Mouse (Mus musculus): Measurements from ENCODE around the gene Tmco4. TPM values are rescaled to one million over a fixed set of nuclear protein-coding genes. Genes with fewer than 3 reads are reported as not detected.

Tmco4 gene
- total RNA-seq, 1 experiment from 2014 or later = 22.1 TPM

DNA sequence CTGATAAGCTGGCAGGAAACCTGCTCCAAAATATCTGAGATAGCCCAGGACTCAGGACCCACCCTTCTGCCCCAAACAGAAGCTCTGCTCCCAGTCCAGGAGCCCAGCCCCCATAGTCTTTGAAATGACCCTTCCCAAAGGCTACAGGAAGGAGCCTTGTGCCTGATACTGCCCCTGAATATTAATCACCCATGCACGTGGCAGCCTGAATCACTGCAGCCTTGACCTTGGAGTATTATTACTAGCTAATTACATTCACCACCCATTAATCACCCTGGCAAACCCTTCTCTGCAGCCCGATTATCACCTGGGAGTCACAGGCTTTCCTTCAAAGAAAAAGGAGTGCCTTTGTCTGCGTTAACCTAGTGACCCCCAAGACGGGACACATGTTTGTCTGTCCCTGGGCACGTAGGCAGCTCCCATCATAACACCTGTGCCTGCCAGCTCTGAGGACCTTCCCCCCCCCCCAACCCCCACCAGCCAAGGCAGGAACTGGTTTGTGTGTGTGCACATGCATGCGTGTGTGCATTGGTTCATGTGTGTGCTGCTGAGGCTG, 35.4 kb downstream of the Tmco4 start:
- ATAC-seq (ENCODE audit: extremely low read depth, insufficient number of reproducible peaks, low FRiP score, poor library complexity, severe bottlenecking) = no peak

DNA sequence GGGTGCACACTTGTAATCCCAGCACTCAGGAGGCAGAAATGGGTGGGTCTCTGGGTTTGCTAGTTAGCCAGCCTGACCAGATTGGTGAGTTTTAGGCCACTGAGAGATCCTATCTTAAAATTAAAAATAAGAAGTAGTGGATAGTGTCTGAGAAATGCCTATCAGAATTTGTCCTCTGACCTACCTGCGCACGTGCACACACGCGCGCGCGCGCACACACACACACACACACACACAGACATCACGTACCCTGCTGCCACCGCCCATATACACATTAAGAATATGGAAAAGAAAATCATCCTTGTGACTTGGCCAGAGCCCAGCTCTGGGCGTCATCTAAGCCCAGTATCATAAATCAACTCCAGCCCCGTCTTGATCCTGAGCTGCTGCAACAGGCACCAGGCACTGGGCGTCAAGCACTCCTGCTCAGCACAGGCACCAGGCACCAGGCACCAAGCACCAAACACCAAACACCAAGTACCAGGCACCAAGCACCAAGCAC, 38.6 kb downstream of the Tmco4 start:
- no peak for ATAC-seq (ENCODE audit: extremely low read depth, insufficient number of reproducible peaks, low FRiP score, poor library complexity, severe bottlenecking)

DNA sequence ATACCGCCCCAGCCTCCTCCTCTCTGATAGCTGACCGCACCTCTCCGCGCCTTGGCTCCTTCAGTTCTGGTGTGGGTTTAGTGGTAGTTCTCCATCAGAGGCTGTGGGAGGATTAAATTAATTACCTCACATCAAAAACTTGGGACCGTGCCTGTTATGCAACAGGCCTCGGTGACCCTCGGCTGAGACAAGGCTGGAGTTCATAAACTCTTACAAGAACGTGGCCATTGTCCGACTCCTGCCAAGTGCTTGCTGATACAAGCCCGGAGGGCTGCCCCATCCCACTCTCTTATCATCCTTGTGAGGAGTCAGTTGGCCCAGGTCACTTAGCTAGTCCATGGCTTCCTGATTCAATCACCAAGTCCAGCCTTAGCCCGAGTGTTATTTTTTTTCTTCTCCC, 40.6 kb downstream of the Tmco4 start:
- no peak for ATAC-seq (ENCODE audit: extremely low read depth, insufficient number of reproducible peaks, low FRiP score, poor library complexity, severe bottlenecking)

DNA sequence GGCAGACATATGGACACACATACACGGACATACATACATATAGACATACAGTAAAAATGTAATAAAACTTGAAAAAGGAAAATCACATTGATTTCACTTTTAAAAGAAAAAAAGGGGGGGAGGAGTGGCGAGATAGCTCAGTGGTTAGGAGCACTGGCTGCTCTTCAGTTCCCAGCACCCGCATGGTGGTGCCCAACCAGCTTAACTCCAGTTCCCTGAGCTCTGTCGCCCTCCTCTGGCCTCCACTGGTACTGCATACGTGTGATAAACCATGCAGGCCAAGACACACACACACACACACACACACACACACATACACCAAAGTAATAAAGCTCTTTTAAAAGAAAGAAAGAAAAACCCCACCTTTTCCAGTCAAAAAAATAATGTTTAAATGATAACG, 42.1 kb downstream of the Tmco4 start:
- no peak for ATAC-seq (ENCODE audit: extremely low read depth, insufficient number of reproducible peaks, low FRiP score, poor library complexity, severe bottlenecking)

DNA sequence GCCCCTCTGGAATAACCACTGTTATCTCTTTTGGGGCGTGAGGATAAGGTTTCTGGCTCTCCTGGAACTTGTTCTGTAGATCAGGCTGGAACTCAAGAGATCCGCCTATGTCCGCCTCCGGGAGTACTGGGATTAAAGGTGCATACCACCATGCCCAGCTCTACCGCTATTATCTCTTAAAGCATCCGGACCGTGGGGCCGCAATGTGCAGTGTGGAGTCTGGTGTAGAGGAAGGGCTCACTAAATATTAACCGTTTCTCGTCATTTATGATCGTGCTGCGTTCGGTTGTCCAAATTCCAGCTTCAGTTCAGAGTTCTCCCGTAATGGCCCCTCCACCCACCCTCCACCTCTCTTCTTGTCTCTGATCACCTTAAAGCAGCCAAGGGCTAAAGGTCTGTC, 45.7 kb downstream of the Tmco4 start:
- ATAC-seq (ENCODE audit: extremely low read depth, insufficient number of reproducible peaks, low FRiP score, poor library complexity, severe bottlenecking) = no peak

DNA sequence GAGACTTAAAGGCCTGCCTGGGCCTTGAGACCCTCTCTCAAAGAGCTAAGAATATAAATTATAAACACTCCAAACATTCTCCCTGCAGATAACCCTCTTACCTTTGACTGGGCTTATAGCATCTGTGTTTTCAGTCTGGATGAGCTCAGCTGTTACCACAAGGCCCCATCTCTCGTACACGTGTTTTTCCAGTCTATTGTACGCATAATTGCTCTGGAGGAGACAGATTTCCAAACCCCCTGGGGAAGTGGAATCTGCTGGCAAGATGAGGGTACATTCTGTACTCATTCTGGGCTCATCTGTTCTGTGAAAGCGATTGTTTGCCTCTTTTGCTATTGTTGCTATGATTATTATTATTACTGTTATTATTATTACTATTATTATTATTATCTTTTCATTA, 46.3 kb downstream of the Tmco4 start:
- no peak for ATAC-seq (ENCODE audit: extremely low read depth, insufficient number of reproducible peaks, low FRiP score, poor library complexity, severe bottlenecking)

DNA sequence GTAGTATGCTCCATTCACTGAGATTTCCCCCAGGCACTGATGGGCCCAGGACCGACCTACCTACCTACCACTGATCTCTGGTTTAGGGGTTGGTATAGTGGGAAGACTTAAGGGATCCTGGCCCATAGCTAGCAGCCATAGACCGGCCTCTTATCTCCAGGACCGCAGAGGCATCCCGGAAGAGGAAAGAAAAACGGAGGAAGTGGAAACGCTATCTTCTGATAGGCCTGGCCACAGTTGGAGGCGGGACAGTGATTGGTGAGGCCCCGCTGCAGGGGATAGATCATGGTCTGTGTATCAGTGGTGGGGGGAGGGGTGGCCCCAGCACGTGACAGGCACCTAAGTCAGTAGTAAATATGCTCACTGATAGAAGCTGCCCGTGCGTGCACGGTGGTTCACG, 46.7 kb downstream of the Tmco4 start:
- no peak for ATAC-seq (ENCODE audit: extremely low read depth, insufficient number of reproducible peaks, low FRiP score, poor library complexity, severe bottlenecking)

DNA sequence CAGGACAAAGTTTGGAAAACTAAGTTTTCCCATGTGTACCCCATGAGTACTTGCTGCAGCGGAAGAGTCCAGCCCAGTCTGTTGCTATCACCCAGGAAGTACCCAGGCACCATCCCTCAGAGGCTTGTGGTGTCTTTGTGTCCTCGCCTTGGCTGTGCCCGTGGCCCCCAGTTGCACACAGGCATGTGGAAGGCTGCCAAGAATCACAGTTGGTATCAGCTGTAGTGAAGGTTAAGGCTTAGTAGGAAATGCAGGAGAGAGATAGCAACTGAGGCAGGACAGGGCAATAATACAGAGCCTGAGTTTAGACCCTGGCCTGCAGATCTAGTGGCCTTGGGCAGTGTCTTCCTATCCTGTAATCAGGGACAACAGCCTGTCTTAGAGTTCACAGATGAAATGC, 47.7 kb downstream of the Tmco4 start:
- no peak for ATAC-seq (ENCODE audit: extremely low read depth, insufficient number of reproducible peaks, low FRiP score, poor library complexity, severe bottlenecking)

DNA sequence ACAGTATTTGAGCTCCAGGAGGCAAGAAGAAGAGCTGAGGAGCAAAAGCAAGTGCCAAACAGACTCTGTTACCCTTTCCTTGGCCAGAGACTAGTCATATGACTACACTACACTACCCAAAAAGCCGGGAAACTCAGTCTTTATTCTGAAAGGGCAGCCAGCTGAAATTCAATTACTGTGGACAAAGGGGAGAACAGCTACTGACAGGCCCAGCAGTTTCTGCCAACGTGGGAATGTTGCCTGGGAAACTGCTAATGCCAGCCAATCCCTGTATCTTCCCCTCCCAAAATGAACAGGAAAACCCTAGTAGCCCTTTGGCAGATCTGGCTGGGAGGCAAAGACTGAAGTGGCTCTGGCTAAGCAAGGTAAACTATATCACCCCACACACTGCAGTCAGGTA, 51.7 kb downstream of the Tmco4 start:
- no peak for ATAC-seq (ENCODE audit: extremely low read depth, insufficient number of reproducible peaks, low FRiP score, poor library complexity, severe bottlenecking)

DNA sequence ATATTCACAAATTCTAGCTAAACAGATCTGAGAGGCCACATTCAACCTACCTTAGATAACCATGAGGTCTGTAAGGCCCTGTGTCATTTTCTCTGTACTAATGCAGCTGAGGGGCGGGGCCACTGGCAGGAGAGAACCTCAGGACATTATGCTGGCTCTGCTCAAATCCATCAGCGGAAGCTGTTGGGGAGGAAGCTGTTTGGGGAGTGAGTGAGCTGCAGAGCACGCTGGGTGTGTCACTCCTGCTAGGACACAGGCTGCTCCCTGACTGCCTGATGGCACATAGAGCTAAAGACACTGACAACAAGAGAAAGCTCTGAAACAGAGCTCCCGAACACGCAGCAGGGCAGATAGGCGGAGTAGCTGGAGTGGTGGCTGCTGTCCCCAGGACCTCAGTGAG, 58.0 kb downstream of the Tmco4 start:
- no peak for ATAC-seq (ENCODE audit: extremely low read depth, insufficient number of reproducible peaks, low FRiP score, poor library complexity, severe bottlenecking)

DNA sequence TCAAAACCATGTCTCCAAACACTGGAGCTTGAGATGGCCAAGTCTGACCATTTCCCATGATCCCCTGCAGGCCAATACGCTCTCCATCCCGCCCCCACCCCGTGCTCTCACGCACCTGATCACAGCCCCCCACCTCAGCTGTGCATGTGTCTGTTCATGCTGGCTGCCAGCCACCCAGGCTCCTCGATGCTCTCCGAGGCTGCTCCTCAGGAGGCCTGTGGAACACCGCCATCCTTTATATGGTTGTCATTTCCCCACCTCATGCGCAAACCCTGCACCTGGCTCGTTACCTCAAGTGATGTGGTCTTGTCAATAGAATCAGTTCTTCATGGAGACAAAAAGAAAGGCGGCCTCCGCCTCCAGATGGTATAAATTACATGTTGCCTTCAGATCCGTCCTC, 59.8 kb downstream of the Tmco4 start:
- ATAC-seq (ENCODE audit: extremely low read depth, insufficient number of reproducible peaks, low FRiP score, poor library complexity, severe bottlenecking) = no peak

DNA sequence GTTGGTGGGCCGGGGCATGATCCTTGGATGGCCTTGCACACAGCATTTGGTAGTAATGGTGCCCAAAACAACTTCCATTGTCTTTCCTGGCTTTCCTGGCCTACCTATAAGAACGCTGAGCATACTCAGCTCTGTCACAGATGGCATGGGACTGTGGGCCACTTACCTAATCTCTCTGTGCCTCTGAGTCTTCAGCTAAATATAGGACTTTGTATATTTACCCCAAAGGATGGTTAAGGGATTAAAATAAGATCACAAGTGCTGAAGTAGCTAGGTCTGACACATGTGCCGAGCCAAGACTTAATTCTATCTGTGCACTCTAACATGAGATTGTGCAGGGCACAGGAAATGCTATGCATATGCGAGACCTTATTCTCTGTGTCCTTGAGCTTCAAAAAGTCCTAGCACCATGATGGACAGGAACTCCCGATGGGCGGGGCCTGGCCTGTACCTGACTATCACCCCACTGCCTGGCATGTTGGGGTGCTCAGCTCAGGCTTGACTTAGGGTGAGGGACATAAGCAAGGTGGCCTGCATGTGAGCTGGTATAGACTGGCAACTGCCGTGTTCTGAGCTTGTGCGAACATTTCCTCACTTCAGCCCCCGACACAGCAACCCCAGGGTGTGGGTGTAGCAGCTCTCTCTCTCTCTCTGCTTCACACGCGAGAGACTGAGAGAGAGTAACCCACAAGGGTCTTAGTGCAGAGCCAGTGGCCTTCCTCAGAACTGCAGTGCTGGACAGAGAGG, 60.7 kb downstream of the Tmco4 start:
- ATAC-seq (ENCODE audit: extremely low read depth, insufficient number of reproducible peaks, low FRiP score, poor library complexity, severe bottlenecking) = no peak

DNA sequence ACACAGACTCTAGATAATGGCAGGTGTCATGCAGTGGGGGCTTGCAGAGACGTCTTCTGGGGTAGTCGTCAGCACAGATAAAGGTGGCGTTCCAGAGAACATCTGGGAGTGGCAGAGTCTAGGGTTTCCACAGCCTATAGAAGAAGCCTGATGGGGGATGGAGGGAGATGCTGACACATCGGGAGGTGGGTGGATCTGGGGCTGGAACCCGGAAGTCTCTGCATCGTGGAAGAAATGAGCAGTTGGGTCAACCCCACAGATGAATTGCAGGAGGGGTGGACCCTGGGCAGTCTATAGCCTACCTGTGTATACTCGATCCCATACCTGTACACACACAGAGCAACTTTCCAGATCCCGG, 61.3 kb downstream of the Tmco4 start:
- ATAC-seq (ENCODE audit: extremely low read depth, insufficient number of reproducible peaks, low FRiP score, poor library complexity, severe bottlenecking) = no peak

DNA sequence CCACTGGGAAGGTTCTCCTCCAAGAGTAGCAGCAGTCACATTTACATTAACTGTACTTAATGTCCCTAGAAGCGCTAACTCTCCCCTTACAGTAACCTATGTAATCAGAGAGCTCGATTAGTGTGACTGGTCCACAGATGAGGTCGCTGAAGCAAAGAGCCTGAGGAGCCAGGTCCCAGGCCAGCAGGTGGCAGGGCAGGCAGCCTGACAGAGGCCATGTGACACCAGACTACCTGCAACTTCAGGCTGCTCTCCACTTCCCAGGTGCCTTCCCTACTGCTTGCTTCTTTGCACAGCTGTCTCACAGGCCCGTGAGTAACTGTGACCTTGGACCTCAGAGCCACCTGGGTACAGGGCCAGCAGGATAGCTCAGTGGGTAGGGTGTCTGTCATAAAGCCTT, 61.9 kb downstream of the Tmco4 start:
- ATAC-seq (ENCODE audit: extremely low read depth, insufficient number of reproducible peaks, low FRiP score, poor library complexity, severe bottlenecking) = no peak

DNA sequence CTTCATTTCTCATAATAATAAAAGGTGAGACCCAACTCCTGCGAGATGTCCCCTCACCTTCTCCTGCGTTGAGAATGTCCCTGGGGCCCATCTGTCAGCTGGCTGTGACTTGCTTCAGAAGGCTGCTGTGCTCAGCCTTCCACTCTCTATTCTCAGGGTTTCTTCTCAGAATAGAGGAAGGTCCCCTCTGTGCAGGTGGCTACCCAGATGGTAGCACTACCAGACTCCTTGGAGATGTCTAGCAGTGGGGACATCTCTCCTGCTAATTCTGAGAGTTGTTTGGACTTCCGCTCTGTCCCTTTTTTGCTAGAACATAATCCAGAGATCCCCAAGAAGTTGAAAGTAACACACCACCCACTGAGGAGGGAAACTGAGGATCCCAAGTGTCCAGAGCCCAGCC, 62.3 kb downstream of the Tmco4 start:
- ATAC-seq (ENCODE audit: extremely low read depth, insufficient number of reproducible peaks, low FRiP score, poor library complexity, severe bottlenecking) = no peak

DNA sequence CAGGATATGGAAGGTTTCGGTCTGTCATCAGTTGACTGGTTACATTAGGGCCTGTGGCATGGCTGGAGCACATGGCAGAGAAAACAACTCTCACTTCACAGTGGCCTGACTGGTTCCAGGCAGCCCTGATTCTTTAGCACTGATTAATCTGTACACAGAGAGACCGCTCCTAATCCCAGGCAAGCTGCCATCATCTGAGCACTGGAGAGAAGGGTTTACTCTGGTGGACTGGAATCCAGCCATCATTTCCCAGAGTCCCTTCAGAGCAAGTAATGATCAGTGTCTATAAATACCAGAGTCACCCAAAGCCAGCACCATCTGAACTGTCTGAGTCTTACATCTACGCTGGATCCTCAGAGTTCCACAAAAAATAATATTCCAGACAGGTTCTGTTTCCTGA, 63.1 kb downstream of the Tmco4 start:
- ATAC-seq (ENCODE audit: extremely low read depth, insufficient number of reproducible peaks, low FRiP score, poor library complexity, severe bottlenecking) = no peak

DNA sequence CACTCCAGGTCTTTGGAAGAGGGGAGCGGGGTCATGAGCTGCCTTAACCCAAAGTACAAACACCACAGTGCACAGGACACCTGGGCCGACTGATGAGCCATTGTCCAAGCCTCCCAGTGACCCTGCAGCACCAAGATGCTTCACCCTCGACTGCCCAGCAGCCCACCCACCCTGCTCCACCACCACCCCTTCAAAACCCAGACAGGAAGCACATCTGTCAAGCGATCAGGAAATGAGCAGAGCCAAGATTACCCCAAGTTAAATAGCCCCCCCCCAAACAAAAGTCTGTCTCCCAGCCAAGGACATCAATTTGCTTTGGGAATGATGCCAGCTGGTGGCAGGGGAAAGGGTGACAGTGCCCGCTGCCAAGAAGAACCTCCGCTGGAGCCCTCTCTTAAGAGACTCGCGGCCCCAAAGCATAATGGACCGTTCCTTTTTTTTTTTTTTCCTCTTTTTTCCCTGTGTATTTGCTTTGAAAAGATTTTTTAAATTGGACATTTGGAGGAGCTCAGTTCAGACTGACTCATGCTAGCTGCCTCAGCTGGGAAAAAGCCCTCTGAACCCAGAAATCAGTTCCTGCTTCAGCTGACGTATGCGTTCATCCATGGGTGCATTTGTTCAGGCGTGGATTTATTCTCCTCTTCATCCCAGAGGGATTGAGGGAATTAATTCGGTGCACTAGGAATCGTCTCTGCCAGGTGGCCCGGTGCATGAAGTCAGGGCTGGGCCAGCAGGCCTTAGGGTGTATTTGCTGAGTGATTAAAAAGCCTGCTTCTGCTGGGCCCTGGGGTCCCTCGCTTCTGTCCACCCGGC, 65.3 kb downstream of the Tmco4 start:
- ATAC-seq (ENCODE audit: extremely low read depth, insufficient number of reproducible peaks, low FRiP score, poor library complexity, severe bottlenecking) = no peak

DNA sequence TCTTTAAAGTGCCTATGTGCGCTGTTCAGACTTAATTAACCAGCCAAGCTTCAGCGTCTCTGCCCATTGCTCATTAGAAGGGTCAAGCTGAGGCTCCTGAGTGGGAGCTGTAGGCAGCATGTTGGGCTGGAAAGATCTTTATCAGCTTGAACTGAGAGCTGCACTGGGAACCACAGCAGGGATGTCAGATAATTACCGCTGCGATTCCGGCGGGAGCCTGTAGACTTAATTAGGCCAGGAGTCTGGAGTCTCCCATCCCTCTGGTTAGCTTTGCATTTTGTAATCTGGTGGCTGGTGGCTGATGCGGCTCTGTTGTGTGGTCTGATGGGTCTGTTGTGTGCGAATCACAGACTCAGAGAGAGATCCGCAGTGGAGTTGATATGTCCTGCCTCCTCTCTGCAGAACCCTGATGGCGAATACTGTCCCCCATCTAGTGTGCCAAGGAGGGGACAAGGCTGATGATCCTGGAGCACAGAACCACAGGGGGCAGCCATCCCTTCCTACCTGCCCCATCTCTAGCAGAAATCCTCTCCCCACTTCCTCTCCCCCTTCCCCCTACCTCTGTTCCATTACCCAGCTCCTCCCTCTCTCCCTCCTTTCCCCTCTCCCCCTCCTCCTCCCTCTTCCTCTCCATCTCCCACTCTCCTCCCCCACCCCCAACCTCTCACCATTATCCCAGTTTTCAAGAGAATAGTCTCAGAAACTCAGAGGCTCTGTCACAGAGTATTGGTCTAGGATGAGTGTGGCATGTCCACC, 67.6 kb downstream of the Tmco4 start:
- no peak for ATAC-seq (ENCODE audit: extremely low read depth, insufficient number of reproducible peaks, low FRiP score, poor library complexity, severe bottlenecking)

DNA sequence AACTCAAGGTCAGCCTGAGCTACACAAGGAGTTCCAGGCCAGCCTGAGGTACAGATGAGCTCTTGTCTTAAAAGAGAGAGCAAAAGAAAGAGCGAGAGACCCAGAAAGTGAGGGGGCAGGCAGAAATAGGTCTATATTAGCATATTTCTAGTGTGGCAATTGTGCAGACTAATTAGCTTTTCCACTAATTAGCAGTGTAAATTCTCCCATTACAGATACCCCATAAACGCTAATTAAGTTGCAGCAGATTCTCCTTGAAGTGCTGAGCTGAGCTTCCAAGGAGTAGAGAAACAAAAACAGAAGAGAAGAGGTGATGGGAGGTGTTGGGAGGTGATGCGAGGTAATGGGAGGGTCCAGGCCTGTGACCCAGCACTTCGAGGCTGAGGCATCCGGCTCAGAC, 69.9 kb downstream of the Tmco4 start:
- no peak for ATAC-seq (ENCODE audit: extremely low read depth, insufficient number of reproducible peaks, low FRiP score, poor library complexity, severe bottlenecking)

DNA sequence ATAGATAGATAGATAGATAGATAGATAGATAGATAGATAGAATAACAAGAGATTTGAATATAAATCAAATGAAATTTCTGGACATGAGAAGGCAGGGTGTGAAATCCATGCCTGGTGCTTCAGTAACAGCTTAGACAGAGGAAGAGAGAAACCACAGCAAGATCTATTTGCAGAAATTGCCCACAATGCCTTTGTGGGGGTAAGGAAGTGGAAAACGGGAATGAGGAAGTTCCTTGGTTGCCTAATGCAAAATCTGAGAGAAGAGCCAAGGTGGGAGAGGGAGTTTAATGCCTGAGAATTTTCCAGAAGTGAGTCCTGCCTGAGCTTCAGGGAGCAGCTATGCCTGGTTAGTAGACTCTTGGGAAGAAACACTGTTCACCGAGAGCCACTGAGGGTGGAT, 70.9 kb downstream of the Tmco4 start:
- no peak for ATAC-seq (ENCODE audit: extremely low read depth, insufficient number of reproducible peaks, low FRiP score, poor library complexity, severe bottlenecking)
